Mouse (Mus musculus) mesoderm, embryonic 11.5 days (tissue): ENCODE data around the gene Pepd.
A peak's percentile ranks its signal among the peaks of the same experiment; 100 is the strongest.

Experiments used
- DNase-seq: peaks from one replicate; pipeline ENCODE4 v3.0.0-alpha.2; 2012; ENCODE audit warnings: low read depth, low spot score

Pepd gene

GRCm38 (mm10) chr7:35055619-35056435 lies 143.6 kb downstream of the Pepd start:
- DNase-seq = peak; percentile 39

GRCm38 (mm10) chr7:35056436-35056864 lies 144.3 kb downstream of the Pepd start, which contains the start of gene Cebpg:
Cebpg (minus strand) TSS chr7:35056573.
- peak; percentile 93 for DNase-seq

GRCm38 (mm10) chr7:35056999-35057398 lies 144.8 kb downstream of the Pepd start:
- no peak for DNase-seq

- no peak for DNase-seq
Measured at GRCm38 (mm10) chr7:35057569-35057968, 145.4 kb downstream of the Pepd start.

- no peak for DNase-seq
Measured at GRCm38 (mm10) chr7:35058329-35058728, 146.2 kb downstream of the Pepd start.

- DNase-seq = no peak
Measured at GRCm38 (mm10) chr7:35059467-35059866, 147.3 kb downstream of the Pepd start.

GRCm38 (mm10) chr7:35064286-35065258 lies 152.4 kb downstream of the Pepd start:
- no peak for DNase-seq

- DNase-seq = no peak
Measured at GRCm38 (mm10) chr7:35065958-35066357, 153.8 kb downstream of the Pepd start.

GRCm38 (mm10) chr7:35066640-35067212 lies 154.5 kb downstream of the Pepd start:
- peak; percentile 51 for DNase-seq

GRCm38 (mm10) chr7:35076645-35077044 lies 164.5 kb downstream of the Pepd start:
- DNase-seq = no peak

GRCm38 (mm10) chr7:35080843-35081338 lies 168.7 kb downstream of the Pepd start:
- no peak for DNase-seq

- DNase-seq = no peak
Measured at GRCm38 (mm10) chr7:35081406-35082104, 169.4 kb downstream of the Pepd start.

- DNase-seq = no peak
Measured at GRCm38 (mm10) chr7:35084565-35085360, 172.6 kb downstream of the Pepd start.

- peak; percentile 83 for DNase-seq
Measured at GRCm38 (mm10) chr7:35086271-35086861, 174.2 kb downstream of the Pepd start.

GRCm38 (mm10) chr7:35090550-35090949 lies 178.4 kb downstream of the Pepd start:
- DNase-seq = no peak
